Mouse (Mus musculus) right cerebral cortex, postnatal 14 days (tissue): ENCODE measurements around the gene Mrpl52.

Experiments used
- DNase-seq: peaks from one replicate; pipeline ENCODE4 v3.0.0; 2022

Gene Mrpl52

DNA sequence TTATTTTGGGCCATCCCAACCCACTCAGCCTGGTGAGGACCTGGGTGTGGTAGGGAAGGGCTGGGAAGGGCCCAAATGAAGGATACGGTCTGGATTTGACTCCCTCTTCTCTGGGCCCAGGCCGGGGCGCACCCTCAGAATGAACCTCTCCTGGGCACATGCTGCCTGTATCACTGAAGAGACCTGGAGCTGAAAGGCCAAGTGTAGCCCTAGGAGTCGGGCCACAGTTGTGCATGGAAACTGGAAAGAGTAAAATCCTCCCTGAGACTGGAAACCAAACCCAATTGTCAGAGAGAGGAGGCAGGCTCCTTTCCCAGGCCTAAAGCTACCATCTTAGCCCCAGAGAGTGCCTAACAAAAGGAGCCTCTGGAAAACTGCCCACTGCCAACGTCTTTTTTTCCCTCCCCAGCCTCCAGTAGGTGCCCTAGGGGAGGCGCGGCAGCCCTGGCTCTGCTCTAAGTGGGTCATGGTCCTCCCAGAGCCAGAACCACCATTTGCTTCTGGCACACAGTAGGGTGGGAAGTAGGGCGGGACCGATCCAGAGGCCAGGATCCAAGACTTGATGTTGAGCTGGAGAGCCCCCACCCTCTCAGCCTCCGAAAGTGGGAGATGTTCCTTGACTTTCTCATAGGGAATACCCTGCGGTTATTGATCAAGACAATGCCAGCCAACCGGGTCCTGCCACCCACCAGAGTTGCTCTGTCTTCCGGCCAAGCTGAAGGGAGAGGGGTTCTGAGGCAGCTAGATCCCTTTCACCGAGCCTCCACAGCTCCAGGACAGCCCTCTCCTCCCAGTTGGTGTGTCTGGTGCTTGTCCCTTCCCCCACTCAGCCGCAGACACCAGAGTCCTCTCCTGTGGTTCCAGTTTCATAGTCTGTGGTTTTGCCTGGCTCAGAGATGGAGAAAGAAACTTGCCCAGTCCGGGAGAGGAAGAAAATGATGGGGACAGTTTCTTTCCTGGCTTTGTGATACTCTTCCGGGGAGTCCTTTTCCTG, 6.4 kb downstream of the Mrpl52 start:
- DNase-seq: no peak

DNA sequence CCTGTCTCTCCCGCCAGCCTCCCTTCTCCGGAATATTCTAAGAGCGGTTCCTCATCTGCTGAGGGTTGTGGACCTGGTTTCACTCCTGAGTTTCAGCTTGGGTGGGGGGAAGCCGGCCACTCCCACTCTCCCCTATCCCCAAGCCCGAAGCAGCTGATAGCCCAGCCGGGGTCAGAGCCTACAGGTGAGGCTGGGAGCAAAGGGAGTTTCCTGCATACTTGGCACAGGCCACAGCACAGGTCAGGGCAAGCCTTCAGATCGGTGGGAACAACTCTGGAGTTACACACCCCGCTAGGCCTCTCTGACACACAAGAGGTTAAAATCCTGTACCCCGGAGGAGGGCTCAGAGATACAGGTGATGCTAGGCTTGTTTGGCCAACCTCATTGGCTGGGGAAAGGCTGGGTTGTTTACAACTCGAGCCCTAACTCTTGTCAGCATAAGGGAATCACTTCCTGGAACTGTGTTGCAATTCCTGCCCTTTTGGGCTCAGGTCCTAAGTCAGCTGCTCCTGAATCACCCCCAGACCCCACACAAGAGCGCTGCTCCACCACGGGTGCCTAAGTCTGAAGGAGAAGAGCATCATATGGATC, 7.3 kb downstream of the Mrpl52 start:
- DNase-seq: no peak

DNA sequence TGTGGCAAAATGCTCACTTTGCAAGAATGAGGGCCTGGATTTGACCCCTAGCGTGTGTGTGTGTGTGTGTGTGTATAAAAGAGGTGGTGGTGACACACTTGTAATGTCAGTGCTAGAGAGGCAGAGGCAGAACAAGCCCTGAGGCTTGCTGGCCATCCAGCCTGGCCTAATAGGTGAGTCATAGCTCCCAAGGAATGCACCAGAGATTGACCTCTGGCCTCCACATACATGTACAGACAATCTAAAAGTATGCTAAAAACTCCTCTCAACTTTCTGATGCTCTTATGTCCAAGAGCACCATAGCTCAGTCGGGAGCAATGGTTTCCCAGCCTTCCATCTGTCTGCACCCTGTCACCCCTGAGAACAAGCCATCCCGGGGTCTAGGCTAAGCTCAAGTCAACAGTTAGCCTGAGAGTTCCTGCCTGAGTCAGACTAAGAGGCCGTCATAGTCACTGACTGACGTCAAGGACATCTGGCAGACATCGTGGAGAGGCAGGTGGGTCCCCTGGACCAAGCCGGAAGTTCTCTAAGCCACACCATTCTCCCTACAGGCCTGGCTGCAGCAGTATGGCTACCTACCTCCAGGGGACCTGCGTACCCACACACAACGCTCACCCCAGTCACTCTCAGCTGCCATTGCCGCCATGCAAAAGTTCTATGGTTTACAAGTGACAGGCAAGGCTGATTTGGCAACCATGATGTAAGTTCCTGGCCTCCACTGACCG, 8.6 kb downstream of the Mrpl52 start:
- no peak for DNase-seq

DNA sequence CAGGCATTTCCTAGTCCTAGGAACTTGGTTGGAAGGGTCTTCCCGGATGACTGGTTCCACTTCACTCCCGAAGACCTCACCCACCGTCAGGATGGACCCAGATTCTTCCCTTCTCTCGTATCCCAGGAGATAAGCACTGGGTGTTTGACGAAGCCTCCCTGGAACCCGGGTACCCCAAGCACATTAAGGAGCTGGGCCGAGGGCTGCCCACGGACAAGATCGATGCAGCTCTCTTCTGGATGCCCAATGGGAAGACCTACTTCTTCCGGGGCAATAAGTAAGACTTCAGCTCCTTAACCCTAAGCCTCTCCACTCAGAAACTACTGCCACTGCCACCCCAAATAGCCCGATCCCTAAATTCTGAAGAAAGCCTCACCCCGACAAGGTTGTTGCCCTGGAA, 12.4 kb downstream of the Mrpl52 start:
- DNase-seq: no peak

DNA sequence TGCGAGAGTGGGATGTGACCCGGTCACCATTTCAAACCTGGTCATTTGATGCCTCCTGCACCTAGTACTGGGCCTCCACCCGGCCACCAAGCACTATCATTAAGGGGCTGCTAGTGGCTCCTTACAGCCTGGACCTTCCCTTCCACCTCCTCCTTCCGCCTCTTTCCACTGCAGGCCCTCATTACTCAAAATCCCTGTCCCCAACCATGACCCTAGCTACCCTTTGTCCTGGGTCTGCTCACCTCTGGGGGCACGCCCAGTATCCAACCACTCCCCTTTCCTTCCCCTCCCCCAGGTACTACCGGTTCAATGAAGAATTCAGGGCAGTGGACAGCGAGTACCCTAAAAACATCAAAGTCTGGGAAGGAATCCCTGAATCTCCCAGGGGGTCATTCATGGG, 12.9 kb downstream of the Mrpl52 start:
- no peak for DNase-seq

DNA sequence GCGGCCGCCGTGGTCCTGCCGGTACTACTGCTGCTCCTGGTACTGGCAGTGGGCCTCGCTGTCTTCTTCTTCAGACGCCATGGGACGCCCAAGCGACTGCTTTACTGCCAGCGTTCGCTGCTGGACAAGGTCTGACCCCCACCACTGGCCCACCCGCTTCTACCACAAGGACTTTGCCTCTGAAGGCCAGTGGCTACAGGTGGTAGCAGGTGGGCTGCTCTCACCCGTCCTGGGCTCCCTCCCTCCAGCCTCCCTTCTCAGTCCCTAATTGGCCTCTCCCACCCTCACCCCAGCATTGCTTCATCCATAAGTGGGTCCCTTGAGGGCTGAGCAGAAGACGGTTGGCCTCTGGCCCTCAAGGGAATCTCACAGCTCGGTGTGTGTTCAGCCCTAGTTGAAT, 13.8 kb downstream of the Mrpl52 start:
- no peak for DNase-seq

DNA sequence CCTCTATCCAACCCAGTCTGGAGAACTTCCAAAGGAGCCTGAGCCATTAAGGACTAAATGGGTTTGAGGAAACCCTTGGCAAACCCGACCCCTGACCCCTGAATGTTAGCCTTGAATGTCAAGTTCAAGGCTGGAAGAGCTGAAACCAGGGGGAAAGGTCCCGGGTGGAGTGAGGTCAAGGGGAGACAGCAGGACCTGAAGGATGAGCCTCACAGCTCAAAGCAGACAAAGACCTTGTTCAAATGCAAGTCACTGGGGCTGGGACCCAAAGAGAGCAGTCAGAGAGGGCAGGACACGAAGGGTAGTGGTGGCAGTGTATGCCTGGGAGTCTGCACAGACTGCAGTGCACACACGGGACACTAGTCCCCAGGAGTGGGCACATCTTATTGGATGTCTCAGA, 14.7 kb downstream of the Mrpl52 start:
- no peak for DNase-seq

DNA sequence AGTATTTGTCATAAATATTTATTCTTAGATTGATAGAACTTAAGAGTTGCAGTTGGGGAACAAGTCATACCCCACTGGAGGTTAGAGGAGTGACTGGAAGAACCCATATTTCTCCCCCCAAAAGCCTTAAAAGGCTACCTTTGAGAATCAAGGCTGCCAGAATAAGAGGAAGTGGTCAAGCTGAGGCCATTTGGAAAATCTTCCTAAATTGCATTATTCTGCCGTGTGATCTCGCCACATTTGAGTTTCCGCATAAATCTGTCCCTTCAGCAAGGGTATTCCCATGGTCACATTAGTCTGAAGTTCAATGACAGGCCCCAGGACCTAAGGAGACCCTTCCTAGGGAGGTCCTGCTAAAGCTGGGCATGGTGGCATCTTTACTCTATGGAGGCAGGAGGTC, 15.8 kb downstream of the Mrpl52 start:
- no peak for DNase-seq

DNA sequence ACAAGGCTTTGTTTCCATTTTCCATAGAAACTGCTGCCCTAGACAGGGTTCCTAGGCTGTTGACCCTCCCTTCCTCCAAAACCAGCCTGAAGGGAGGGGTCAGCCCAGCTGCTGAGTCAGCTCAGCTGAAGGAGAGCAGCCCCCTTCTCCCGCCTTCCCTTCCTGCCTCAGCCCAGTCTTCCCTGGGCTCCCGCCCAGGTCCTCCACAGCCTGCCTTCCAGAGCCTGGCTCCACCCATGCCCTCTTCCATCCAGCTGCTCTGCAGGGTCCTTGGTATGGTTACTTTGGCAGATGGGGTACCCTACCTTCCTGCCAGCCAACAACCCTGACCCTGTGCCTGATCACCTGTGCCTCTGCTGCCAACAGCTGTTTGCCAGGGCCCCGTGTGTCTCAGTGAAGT, 16.5 kb downstream of the Mrpl52 start:
- no peak for DNase-seq

DNA sequence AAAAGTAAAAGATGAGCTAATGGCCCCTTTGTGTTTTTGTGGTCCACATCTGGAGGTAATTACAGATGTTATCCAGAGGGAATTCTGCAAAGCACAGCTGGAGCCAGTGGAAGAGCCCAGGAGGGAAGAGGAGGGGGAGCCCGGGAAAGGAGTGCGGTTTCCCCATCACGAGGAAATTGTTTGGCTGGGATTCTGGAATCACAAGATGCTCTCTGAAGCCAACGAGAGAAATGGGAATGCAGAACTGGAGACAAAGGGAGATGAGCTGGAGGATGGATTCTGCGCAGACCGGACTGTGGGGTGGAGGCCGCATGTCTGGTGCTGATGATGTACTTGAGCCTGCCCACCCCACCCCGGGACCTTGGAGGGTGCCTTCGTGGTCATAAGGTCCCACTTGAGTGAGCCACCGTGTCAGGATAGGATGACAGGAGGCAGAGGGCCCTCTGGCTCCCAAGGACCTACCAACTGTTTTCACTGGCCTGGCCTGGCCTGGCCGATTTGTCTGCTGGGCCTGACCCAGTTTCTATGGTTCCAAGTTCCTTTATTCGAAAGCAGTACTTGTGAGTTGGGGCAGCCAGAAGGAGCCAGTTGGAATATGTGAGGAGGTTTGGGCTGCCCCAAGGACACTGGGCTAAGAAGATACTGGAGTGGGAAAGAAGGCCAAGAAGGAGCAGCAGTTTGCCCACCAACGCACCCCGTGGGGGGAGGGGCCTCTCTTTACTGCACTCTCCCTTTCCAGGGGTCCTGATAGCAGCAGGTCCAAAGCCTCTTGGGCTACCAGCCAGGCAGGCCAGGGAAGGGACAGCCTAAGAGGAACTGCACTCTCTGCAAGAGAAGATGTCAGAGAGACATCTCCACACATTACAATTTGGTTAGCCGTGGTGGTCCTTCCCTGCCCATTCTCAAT, 17.3 kb downstream of the Mrpl52 start:
- no peak for DNase-seq

DNA sequence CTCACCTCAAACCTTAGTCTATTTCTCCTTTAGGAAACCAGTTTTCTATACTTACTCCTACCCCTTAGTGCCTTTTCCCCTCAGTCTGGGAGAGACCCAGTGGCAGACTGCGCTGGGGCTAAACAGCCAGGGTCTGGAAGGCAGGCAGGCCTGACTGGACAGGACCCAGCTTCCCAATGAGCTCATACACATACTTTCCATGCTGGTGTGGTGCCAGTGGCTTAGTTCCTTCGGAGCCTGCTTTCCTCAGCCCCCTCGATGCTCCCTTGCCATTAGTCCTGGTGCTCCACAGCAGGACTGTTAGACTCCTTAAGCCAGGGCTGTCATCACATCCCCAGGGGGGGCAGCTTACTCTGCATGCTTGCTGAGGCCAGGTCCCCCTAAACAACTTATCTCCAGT, 18.8 kb downstream of the Mrpl52 start:
- no peak for DNase-seq

DNA sequence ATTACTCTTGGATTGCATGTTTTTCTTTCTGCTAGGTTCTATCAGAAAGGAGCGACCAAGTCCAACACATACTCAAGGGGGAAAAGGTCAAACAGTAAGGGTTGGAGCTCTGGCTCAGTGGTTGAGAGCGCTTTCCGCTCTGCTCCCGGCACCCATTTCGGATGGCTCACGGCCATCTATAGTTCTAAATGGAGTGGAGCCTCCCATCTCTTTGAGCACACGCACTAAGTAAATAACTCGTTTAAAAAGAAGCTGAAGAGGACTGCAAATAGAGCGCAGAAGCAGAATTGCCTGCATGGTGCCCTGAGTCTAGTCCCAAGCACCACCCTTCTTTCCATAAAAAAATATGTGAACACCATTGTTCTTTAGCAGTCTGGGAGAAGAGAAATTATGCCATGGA, 26.9 kb downstream of the Mrpl52 start:
- DNase-seq: no peak

DNA sequence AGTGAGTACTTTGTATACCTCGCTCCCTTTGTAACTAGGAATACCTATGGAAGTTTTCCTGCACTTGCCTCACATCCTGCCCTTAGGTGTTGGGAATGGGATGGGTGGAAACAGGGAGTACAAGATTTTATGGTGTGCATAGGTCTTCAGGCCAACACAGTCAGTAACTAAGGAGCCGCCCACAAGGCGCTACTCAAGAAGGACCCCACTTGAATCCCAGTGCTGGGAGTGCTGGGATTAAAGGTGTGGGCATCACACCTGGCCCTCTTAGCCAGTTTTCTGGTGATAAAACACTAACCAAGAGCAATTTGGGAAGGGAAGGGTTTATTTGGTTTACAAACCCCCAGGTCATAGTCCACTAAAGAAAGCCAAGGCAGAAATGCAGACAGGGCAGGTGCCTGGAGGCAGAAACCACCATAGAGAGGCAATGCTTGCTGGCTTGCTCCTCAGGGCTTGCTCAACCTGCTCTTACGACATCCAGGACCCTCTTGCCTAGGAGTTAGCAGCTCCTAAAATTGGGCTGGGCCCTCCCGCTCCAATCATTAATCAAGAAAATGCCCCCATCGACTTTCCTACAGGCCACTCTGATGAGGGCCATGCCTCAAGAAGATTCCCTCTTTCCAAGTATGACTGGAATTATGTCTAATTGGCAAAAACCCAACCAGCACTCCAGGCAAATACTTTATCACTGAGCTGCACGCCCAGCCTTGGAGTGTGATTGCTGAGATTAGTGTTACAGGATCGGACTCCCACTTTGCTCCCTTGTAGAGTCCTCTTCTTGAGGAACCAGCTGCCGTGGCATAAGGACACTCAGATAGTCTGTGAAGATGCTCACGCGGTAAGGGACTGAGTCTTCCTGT, 28.2 kb downstream of the Mrpl52 start:
- DNase-seq: no peak

DNA sequence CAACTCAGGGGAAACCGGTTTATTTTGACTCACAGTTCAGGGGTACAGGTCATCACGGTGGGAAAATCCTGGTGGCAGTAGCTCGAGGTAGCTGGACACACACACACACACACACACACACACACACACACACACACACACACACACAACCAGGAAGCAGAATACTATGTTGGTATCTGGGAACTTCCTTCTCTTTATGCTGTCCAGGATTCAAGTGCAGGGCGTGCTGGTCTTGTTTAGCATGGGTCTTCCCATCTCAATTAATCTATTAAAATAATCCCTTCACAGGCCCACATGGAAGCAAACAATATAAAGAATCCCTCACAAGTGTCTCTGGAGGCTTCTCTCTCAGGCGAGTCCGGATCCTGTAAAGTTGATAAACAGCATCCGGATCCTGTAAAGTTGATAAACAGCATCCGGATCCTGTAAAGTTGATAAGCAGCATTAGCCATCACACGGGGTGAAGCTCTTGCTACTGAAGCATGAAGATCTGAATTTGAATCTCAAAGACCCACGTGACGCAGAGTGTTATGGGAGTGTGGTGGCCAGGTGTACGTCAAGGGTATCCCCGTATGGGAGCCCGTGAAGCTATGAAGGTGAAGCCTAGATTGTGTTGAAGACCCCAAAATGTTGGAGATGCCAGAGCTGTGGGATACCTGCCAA, 31.3 kb downstream of the Mrpl52 start:
- no peak for DNase-seq

DNA sequence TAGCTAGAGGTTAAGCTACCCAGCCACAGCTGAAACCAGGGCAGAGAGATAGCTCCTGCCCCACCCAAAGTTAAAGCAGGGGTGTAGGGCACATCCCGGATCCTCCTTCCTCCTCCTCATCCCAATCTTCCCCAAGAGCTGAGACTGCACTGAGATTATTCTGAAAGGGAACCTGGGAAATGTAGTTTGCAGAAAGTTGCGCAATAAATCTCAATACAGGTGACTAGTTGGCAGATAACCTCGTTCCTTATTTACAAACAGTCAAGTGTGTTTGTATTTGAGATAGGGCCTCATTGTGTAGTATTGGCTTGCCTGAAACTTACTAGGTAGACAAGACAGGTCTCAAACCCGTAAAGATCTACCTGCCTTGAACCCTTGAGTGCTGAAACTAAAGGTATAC, 35.4 kb downstream of the Mrpl52 start:
- no peak for DNase-seq

DNA sequence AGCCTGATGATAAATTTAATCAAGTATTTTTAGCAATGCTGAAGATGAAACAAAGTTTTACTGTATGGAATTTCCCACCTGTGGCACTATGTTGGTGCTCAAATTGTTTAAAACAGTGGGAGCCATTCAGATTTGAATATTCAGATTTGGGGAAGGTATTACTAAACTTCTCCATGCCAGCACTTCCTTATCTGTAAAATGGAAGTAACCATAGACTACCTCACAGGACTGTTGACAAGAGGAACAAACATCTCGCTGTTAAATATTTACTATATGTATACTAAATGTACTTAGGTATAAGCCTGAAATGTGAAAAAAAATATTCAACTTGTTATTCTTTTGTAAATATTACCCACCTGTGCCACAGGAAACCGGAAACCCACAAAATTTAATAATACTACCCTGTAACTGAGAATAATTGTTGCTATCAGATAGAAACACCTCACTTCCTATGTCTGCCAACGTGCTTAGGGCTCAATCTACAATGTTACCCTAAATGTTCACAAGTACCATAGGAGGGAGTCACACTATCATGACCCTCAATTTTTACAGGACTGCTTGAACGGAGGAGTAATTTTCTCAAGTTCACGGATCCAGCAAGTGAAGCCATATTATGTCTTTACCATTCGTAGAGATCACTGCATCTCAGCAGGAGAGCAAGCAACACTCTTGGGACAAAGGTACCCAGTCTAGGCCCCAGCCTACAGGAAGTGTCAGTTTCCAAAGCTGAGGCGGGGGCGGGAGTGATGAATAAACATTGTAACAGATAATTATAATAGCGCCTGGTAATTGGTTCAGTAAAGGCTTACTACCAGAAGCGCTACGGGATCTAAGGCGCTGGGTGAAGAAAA, 36.6 kb downstream of the Mrpl52 start:
- DNase-seq: no peak

DNA sequence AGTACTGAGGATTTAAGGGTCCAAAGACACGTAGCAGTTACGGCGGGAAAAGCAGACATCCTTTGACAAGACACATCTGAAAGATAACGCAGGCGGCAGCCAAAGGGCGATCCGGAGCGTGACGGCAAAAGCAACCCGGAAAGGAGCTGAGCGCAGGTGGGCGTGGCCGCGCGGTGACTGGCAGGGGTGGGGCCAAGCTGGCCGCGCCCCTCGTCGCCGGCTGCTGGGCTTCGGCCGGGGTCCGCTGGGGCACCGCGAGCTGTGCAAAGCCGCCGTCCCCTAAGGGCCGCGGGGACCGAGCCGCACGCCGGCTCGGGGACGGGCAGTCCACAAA, 37.2 kb downstream of the Mrpl52 start, which contains the start of gene Lrp10:
Gene Lrp10, plus strand, starts transcription at position 179 of the 334 bp plus-strand sequence.
- DNase-seq: peak; percentile 79

DNA sequence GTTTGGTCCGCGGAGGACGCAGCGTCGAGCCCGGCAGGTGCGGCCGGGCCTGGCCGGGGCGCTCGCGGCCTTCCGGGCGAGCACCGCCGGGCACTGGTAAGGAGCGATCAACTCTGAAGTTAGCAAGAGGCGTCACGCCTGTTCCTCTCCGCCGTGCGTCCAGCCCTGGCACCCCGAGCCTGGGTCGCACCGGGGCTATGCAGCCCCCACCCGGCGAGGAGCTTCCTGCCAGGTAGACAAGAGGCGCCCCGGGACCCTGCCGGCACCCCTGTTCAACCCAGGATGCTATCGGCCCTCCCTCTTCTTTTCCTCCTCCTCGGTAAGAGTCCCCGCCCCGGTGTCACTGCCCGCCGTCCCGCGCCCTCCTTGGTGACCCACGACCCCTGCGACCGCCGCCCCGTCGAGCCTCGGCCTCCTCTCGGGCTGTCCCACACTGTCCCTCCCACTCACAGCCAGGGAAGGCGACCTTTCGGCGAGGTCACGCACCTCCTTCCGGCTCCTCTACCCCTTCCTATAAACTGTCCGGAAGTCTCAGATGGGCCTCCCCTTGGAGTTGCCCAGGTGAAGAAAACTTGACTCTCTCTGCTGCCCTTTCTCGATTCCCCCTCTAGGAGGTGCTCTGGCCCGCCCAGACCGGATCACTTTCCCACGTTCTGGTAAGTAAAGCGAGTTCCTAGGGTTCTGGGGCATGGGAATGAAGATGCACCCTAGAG, 37.7 kb downstream of the Mrpl52 start:
- peak; percentile 24 for DNase-seq

DNA sequence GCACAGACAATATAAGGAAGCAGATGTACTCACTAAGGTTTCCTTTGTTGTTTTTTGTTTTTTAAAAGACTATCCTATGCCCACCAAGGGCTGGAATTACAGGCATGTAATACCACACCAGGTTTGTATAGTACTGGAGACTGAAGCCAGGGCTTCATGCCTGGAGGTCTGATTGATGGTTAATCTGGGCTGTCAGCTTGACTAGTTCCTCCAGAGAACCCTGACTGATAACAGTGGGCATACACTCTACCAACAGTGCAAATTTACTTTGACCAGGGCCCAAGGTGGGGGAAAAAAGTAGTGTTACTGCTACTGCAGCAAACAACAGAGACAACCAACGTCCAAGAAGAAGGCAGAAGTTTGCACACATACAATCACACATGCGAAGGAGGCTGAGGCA, 44.8 kb downstream of the Mrpl52 start:
- no peak for DNase-seq

DNA sequence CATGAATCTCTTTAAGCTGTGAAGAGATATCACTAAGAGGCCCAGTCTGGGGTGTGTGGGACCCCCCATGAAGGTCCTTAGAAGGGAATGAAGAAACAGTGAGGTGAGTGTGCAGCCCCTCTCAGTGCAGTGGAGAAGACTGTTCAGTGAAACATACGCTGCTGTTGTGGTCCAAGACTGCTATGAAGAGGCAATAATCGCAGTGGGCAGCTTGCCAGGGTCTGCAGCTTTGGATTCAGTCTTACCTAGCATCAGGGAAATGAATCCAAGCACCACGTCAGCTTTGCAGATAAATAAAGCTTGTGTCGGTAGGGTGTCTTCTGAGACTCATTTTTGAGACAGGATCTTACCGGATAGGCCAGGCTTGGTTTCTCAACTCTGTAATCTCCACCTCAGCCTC, 46.0 kb downstream of the Mrpl52 start:
- DNase-seq: peak; percentile 47
